Mouse (Mus musculus) spleen, adult 2 months (tissue): ENCODE data around the gene Zfp423.

Experiments
- CTCF ChIP-seq: fragments of 200-500 bp; IDR thresholded peaks from 2 replicates; pipeline ENCODE4 v1.5.1; 2011; ENCODE audit warnings: mild to moderate bottlenecking, inconsistent platforms; ENCODE audit not compliant: insufficient read depth, insufficient read length, insufficient replicate concordance; ENCODE audit errors: extremely low read depth
- POLR2A ChIP-seq: fragments of 200-500 bp; IDR thresholded peaks from 2 replicates; pipeline ENCODE4 v1.6.1; 2011; ENCODE audit warnings: low read depth, low read length, inconsistent platforms

- TF ChIP-seq POLR2A: no peak
- no peak for TF ChIP-seq CTCF
These were observed 339.2 kb downstream of the Zfp423 start for GRCm38 (mm10) chr8:87620225-87620624.
